Mouse (Mus musculus): ENCODE measurements at regions not wholly inside any gene's neighbourhood (a gene's known extent, or its start where the extent isn't known, plus 50 kb on each side); places are given as distances from the start of the nearest gene placed in this dataset.

GRCm38 (mm10) chr13:47444876-47445275, 322.4 kb downstream of the Rnf144b start:
- ATAC-seq (ENCODE audit: insufficient read depth): no peak
- no peak overlapping the region for H3K4me3 ChIP-seq (ENCODE audit: low read depth, low read length)
- no peak for TF ChIP-seq CTCF (IDR thresholded peaks at IDR 0.05; ENCODE audit: low read depth)
- H3K9me3 ChIP-seq (ENCODE audit: low read depth, low read length): no peaks in the 10 kb centered on the region
- 74% methylated on average over 3 of the region's 3 CpGs for WGBS
- H3K9ac ChIP-seq: no peak overlapping the region
- H3K36me3 ChIP-seq (ENCODE audit: insufficient read depth): no peaks in the 10 kb centered on the region
- no peak for DNase-seq
- no peak overlapping the region for H3K27ac ChIP-seq (ENCODE audit: low read depth)
- no peaks in the 10 kb centered on the region for H3K27me3 ChIP-seq (ENCODE audit: insufficient read depth, low read length)
- H3K4me1 ChIP-seq (ENCODE audit: insufficient read depth): no peaks in the 10 kb centered on the region
- H3K4me2 ChIP-seq: no peak overlapping the region

- H3K9me3 ChIP-seq (ENCODE audit: low read depth, low read length): no peaks in the 10 kb centered on the region
- H3K36me3 ChIP-seq (ENCODE audit: insufficient read depth): no peaks in the 10 kb centered on the region
- TF ChIP-seq CTCF (IDR thresholded peaks at IDR 0.05; ENCODE audit: low read depth): no peak
- 82% methylated on average over 17 of the region's 17 CpGs for WGBS
- no peaks in the 10 kb centered on the region for H3K4me1 ChIP-seq (ENCODE audit: insufficient read depth)
- DNase-seq: no peak
- H3K4me3 ChIP-seq (ENCODE audit: low read depth, low read length): no peak overlapping the region
- no peak for ATAC-seq (ENCODE audit: insufficient read depth)
- H3K27ac ChIP-seq (ENCODE audit: low read depth): no peak overlapping the region
- no peak overlapping the region for H3K4me2 ChIP-seq
- no peaks in the 10 kb centered on the region for H3K27me3 ChIP-seq (ENCODE audit: insufficient read depth, low read length)
- no peak overlapping the region for H3K9ac ChIP-seq
Measured at GRCm38 (mm10) chr13:47452186-47452760, 329.8 kb downstream of the Rnf144b start.

- 85% methylated on average over 8 of the region's 8 CpGs for WGBS
- no peak for TF ChIP-seq CTCF (IDR thresholded peaks at IDR 0.05; ENCODE audit: low read depth)
Measured at GRCm38 (mm10) chr13:47462148-47462547, 339.7 kb downstream of the Rnf144b start.

GRCm38 (mm10) chr13:47471543-47472213, 349.2 kb downstream of the Rnf144b start:
- H3K9me3 ChIP-seq (ENCODE audit: low read depth, low read length): no peaks in the 10 kb centered on the region
- H3K27ac ChIP-seq (ENCODE audit: low read depth): no peak overlapping the region
- no peaks in the 10 kb centered on the region for H3K4me1 ChIP-seq (ENCODE audit: insufficient read depth)
- H3K4me3 ChIP-seq (ENCODE audit: low read depth, low read length): no peak overlapping the region
- H3K4me2 ChIP-seq: no peak overlapping the region
- no peak for DNase-seq
- no peak for TF ChIP-seq CTCF (IDR thresholded peaks at IDR 0.05; ENCODE audit: low read depth)
- 61% methylated on average over 14 of the region's 14 CpGs for WGBS
- no peaks in the 10 kb centered on the region for H3K36me3 ChIP-seq (ENCODE audit: insufficient read depth)
- H3K9ac ChIP-seq: no peak overlapping the region
- H3K27me3 ChIP-seq (ENCODE audit: insufficient read depth, low read length): no peaks in the 10 kb centered on the region
- ATAC-seq (ENCODE audit: insufficient read depth): no peak

More at GRCm38 (mm10) chr13:47462148-47462547, 339.7 kb downstream of the Rnf144b start:
- Histone ChIP-seq H3K4me1 (ENCODE audit: insufficient read depth) (no peaks in the 10 kb centered on the region), H3K9ac (no peak overlapping the region), H3K27me3 (ENCODE audit: insufficient read depth, low read length) (no peaks in the 10 kb centered on the region), H3K4me2 (no peak overlapping the region), H3K9me3 (ENCODE audit: low read depth, low read length) (no peaks in the 10 kb centered on the region), H3K27ac (ENCODE audit: low read depth) (no peak overlapping the region), H3K36me3 (ENCODE audit: insufficient read depth) (no peaks in the 10 kb centered on the region), H3K4me3 (ENCODE audit: low read depth, low read length) (no peak overlapping the region)
- no peak for ATAC-seq (ENCODE audit: insufficient read depth)
- no peak for DNase-seq

- Histone ChIP-seq H3K27me3 (ENCODE audit: insufficient read depth, low read length) (no peaks in the 10 kb centered on the region), H3K36me3 (ENCODE audit: insufficient read depth) (no peaks in the 10 kb centered on the region), H3K4me1 (ENCODE audit: insufficient read depth) (no peaks in the 10 kb centered on the region), H3K9ac (no peak overlapping the region), H3K4me3 (ENCODE audit: low read depth, low read length) (no peak overlapping the region), H3K4me2 (no peak overlapping the region), H3K9me3 (ENCODE audit: low read depth, low read length) (no peaks in the 10 kb centered on the region), H3K27ac (ENCODE audit: low read depth) (no peak overlapping the region; the same call in 1 of the 2 replicates)
- no peak for TF ChIP-seq CTCF (IDR thresholded peaks at IDR 0.05; ENCODE audit: low read depth)
- peak; percentile 30 for DNase-seq
- WGBS: 50% methylated on average over 10 of the region's 10 CpGs
- ATAC-seq (ENCODE audit: insufficient read depth): no peak; the same call in 1 of the 2 replicates
Measured at GRCm38 (mm10) chr13:47480159-47480558, 357.7 kb downstream of the Rnf144b start.

- no peak overlapping the region for H3K4me2 ChIP-seq
- no peaks in the 10 kb centered on the region for H3K36me3 ChIP-seq (ENCODE audit: insufficient read depth)
- ATAC-seq (ENCODE audit: insufficient read depth) (no peak), DNase-seq (no peak)
- H3K9me3 ChIP-seq (ENCODE audit: low read depth, low read length): no peaks in the 10 kb centered on the region
- 84% methylated on average over 2 of the region's 2 CpGs for WGBS
- no peak overlapping the region for H3K4me3 ChIP-seq (ENCODE audit: low read depth, low read length)
- H3K27me3 ChIP-seq (ENCODE audit: insufficient read depth, low read length): no peaks in the 10 kb centered on the region
- H3K9ac ChIP-seq: no peak overlapping the region
- H3K4me1 ChIP-seq (ENCODE audit: insufficient read depth): no peaks in the 10 kb centered on the region
- no peak overlapping the region for H3K27ac ChIP-seq (ENCODE audit: low read depth)
- TF ChIP-seq CTCF (IDR thresholded peaks at IDR 0.05; ENCODE audit: low read depth): no peak
Measured at GRCm38 (mm10) chr13:47484819-47485218, 362.4 kb downstream of the Rnf144b start.

- Histone ChIP-seq H3K9ac (no peak overlapping the region), H3K27me3 (ENCODE audit: insufficient read depth, low read length) (no peaks in the 10 kb centered on the region), H3K27ac (ENCODE audit: low read depth) (no peak overlapping the region), H3K4me1 (ENCODE audit: insufficient read depth) (no peaks in the 10 kb centered on the region), H3K4me3 (ENCODE audit: low read depth, low read length) (no peak overlapping the region), H3K4me2 (no peak overlapping the region), H3K36me3 (ENCODE audit: insufficient read depth) (no peaks in the 10 kb centered on the region), H3K9me3 (ENCODE audit: low read depth, low read length) (no peaks in the 10 kb centered on the region)
- TF ChIP-seq CTCF (IDR thresholded peaks at IDR 0.05; ENCODE audit: low read depth): no peak
- DNase-seq (no peak), ATAC-seq (ENCODE audit: insufficient read depth) (no peak)
Measured at GRCm38 (mm10) chr13:47486111-47486510, 363.7 kb downstream of the Rnf144b start.

Data from lung, embryonic 14.5 days (tissue).